Comparison of ENCODE assay signal across 8 mouse cellular contexts in the genomic region with DNA sequence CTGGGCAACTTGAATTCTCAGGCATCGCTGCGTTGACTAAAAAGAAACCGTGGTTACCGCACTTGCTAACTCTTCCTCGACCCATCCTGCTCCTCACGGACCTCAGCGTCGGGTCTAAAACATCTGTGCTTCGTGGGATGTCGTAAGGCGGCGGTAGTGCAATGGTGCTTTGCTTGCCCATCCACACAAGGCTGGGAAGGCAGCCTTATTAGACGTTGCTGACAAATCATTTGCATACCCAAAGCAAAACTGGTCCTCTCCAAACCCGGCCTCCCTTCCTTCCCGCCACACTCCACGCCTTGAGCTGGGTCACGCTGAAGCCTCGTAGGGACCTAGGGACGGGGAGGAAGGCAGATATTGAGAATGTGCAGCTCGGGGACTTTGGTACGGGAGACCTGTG. TPM values are rescaled to one million over a fixed set of nuclear protein-coding genes. Genes with fewer than 3 reads are reported as not detected.
DNase-seq lines count a peak whose midpoint lies in the region; ATAC-seq lines count a peak whose summit lies in the region.

No protein-coding gene starts in this region.

- H3K9me3 ChIP-seq in kidney, embryonic 14.5 days (ENCODE audit: control insufficient read depth, low read length) = no peaks in the 10 kb centered on the region
- H3K9me3 ChIP-seq in midbrain, embryonic 13.5 days = no peaks in the 10 kb centered on the region

- peak overlapping the region; percentile 48 for H3K9ac ChIP-seq in kidney, embryonic 14.5 days (ENCODE audit: low read depth, low read length)
- H3K9ac ChIP-seq in midbrain, embryonic 13.5 days (replicated peaks) = peak overlapping the region; percentile 68

- H3K4me1 ChIP-seq in kidney, embryonic 14.5 days (ENCODE audit: control insufficient read depth, insufficient read depth, low read length) = peaks cover 9% of the 10 kb centered on the region; the same call in 1 of the 2 replicates
- peaks cover 33% of the 10 kb centered on the region for H3K4me1 ChIP-seq in midbrain, embryonic 13.5 days (replicated peaks)

- ATAC-seq in kidney, embryonic 14.5 days (ENCODE audit: low FRiP score, low TSS enrichment) = peak; percentile 70
- peak; percentile 76 for ATAC-seq in midbrain, embryonic 13.5 days

- H3K4me2 ChIP-seq in kidney, embryonic 14.5 days (replicated peaks; ENCODE audit: low read depth, low read length) = peak overlapping the region; percentile 88
- H3K4me2 ChIP-seq in midbrain, embryonic 13.5 days (replicated peaks) = peak overlapping the region; percentile 90

- H3K36me3 ChIP-seq in kidney, embryonic 14.5 days (ENCODE audit: control insufficient read depth, insufficient read depth, low read length) = peaks cover 5% of the 10 kb centered on the region; the same call in 1 of the 2 replicates
- H3K36me3 ChIP-seq in midbrain, embryonic 13.5 days = no peaks in the 10 kb centered on the region

- DNase-seq in kidney, adult 18-20 months = no peak
- DNase-seq in MN1 (ENCODE audit: low spot score) = peak; percentile 74
- peak; percentile 35 for DNase-seq in fibroblast of lung, adult 2 months (ENCODE audit: low read depth)
- DNase-seq in kidney, postnatal 36 days = peak; percentile 41 to 55
- DNase-seq in urinary bladder, postnatal 10 days (ENCODE audit: low spot score) = no peak
- no peak for DNase-seq in thymus, postnatal 10 days (ENCODE audit: low spot score in 2 of 2)

- peak overlapping the region; percentile 78 for H3K4me3 ChIP-seq in kidney, embryonic 14.5 days (ENCODE audit: low read length)
- H3K4me3 ChIP-seq in midbrain, embryonic 13.5 days (replicated peaks) = peak overlapping the region; percentile 78

- peak overlapping the region; percentile 68 for H3K27ac ChIP-seq in kidney, embryonic 14.5 days (ENCODE audit: low read depth, low read length)
- H3K27ac ChIP-seq in midbrain, embryonic 13.5 days = peak overlapping the region; percentile 90

- WGBS in kidney, embryonic 14.5 days = under 1% methylated on average over 21 of the region's 21 CpGs
- WGBS in midbrain, embryonic 13.5 days = 0% methylated on average over 20 of the region's 21 CpGs

- H3K27me3 ChIP-seq in kidney, embryonic 14.5 days (ENCODE audit: control insufficient read depth, insufficient read depth, low read length) = no peaks in the 10 kb centered on the region
- H3K27me3 ChIP-seq in midbrain, embryonic 13.5 days = no peaks in the 10 kb centered on the region

RNA-seq across cellular contexts. Expression of a gene that starts 0.6 kb away (rescaled TPM):
- 12.7 and 21.6 TPM in 2 replicates for polyA plus RNA-seq in kidney, embryonic 14.5 days (2014; fragmentation: Nextera tagmentation; extraction: Ambion mirVana)
- polyA plus RNA-seq in midbrain, embryonic 13.5 days (2015; fragmentation: Nextera tagmentation; extraction: Ambion mirVana) = 8.7 and 9.3 TPM in 2 replicates

Comparison
In these comparisons a context has a peak if more than half of its experiments do, and no peak if none do; other contexts are left out.
1. DNase-seq: peak in MN1 (single experiment), fibroblast of lung, adult 2 months (single experiment) and kidney, postnatal 36 days (2 of 2); none in kidney, adult 18-20 months (single experiment), urinary bladder, postnatal 10 days (single experiment) and thymus, postnatal 10 days (0 of 2).